Mouse (Mus musculus) adrenal gland, postnatal 4 days (tissue): ENCODE results near the gene Sdf4. TPM values are rescaled to one million over a fixed set of nuclear protein-coding genes. Genes with fewer than 3 reads are reported as not detected.

Experiments
- DNase-seq, 2 experiments: peaks; one replicate each; pipeline ENCODE4 v3.0.0; 2021 to 2022; ENCODE audit warnings: low spot score in 2 of 2, mixed read lengths in 2 of 2
- microRNA-seq: library from miRNA; unstranded; fragments of <30 nt; microRNA quantifications from one replicate; pipeline ENCODE4 v1.2.0, GENCODE M21; 2021
- total RNA-seq, 2 experiments: library from RNA; stranded (reverse); gene quantifications; 2 replicates each; pipeline ENCODE4 v1.2.3; 2021

Gene Sdf4
- total RNA-seq, 2 experiments from 2014 or later = 224 to 231 TPM

GRCm38 (mm10) chr4:156053113-156053512 is 60.4 kb downstream of the Sdf4 start:
- DNase-seq = no peak

GRCm38 (mm10) chr4:156054130-156054529 is 61.5 kb downstream of the Sdf4 start:
- DNase-seq = no peak

GRCm38 (mm10) chr4:156054606-156055005 is 61.9 kb downstream of the Sdf4 start:
- no peak for DNase-seq

GRCm38 (mm10) chr4:156055173-156055572 is 62.5 kb downstream of the Sdf4 start:
- DNase-seq = no peak

GRCm38 (mm10) chr4:156057702-156058101 is 65.0 kb downstream of the Sdf4 start:
- no peak for DNase-seq

- no peak for DNase-seq
These were observed 66.2 kb downstream of the Sdf4 start for GRCm38 (mm10) chr4:156058826-156059225.

- no peak for DNase-seq
These were observed 66.6 kb downstream of the Sdf4 start, which contains the start of gene Ttll10 for GRCm38 (mm10) chr4:156059261-156059660. Gene Ttll10 (minus strand): TSS chr4:156059414.

- DNase-seq = no peak
These were observed 67.0 kb downstream of the Sdf4 start for GRCm38 (mm10) chr4:156059713-156060112.

Small RNAs within 50 kb of the gene (microRNA-seq; reads per million reads assigned to microRNA genes)
- gene Mir200a = 168 reads per million, percentile 53 among the genes with 10 or more reads in this experiment
- gene Mir200b = 2,377 reads per million, percentile 86 among the genes with 10 or more reads in this experiment
- 1,857 reads per million, percentile 82 among the genes with 10 or more reads in this experiment for gene Mir429

Other genes with a start within 250 kb of the Sdf4 start
- 100 to 1,000 TPM in 1 of 2 experiments, 10 to 100 TPM in 1; 99.1 to 102 TPM for gene Atad3a, start 231.8 kb upstream of the Sdf4 start, total RNA-seq
- gene Vwa1, start 218.2 kb upstream of the Sdf4 start, total RNA-seq = 1 to 10 TPM; 5.7 to 7.4 TPM
- gene Tmem88b, start 207.0 kb upstream of the Sdf4 start, total RNA-seq = under 1 TPM; 0.79 to 0.84 TPM
- not detected for gene Ankrd65, start 202.4 kb upstream of the Sdf4 start, total RNA-seq
- gene Mrpl20, start 190.0 kb upstream of the Sdf4 start, total RNA-seq = 100 to 1,000 TPM; 110 to 122 TPM
- 100 to 1,000 TPM; 153 to 155 TPM for gene Ccnl2, start 180.4 kb upstream of the Sdf4 start, total RNA-seq
- gene Aurkaip1, start 161.6 kb upstream of the Sdf4 start, total RNA-seq = 100 to 1,000 TPM; 123 to 129 TPM
- gene Mxra8, start 153.2 kb upstream of the Sdf4 start, total RNA-seq = 10 to 100 TPM; 86.3 to 93.5 TPM
- 10 to 100 TPM; 53.5 to 53.8 TPM for gene Dvl1, start 145.5 kb upstream of the Sdf4 start, total RNA-seq
- under 1 TPM; 0.85 to 0.92 TPM for gene Tas1r3, start 129.5 kb upstream of the Sdf4 start, total RNA-seq
- 10 to 100 TPM; 20.2 to 21.0 TPM for gene Cptp, start 123.4 kb upstream of the Sdf4 start, total RNA-seq
- gene Ints11, start 123.3 kb upstream of the Sdf4 start, total RNA-seq = 10 to 100 TPM; 31.0 to 31.3 TPM
- 10 to 100 TPM; 42.9 to 49.0 TPM for gene Pusl1, start 101.1 kb upstream of the Sdf4 start, total RNA-seq
- 10 to 100 TPM; 35.5 to 36.7 TPM for gene Acap3, start 101.0 kb upstream of the Sdf4 start, total RNA-seq
- gene Ube2j2, start 49.0 kb upstream of the Sdf4 start, total RNA-seq = 10 to 100 TPM; 91.9 to 94.1 TPM
- 10 to 100 TPM; 75.8 to 79.9 TPM for gene C1qtnf12, start 30.6 kb upstream of the Sdf4 start, total RNA-seq
- gene B3galt6, start 223 bp upstream of the Sdf4 start, total RNA-seq = 1 to 10 TPM; 7.2 to 7.7 TPM
- 1 to 10 TPM; 2.9 to 3.4 TPM for gene Tnfrsf4, start 21.0 kb downstream of the Sdf4 start, total RNA-seq
- under 1 TPM in 1 of 2 experiments, not detected in 1; 0.39 TPM for gene Tnfrsf18, start 33.3 kb downstream of the Sdf4 start, total RNA-seq
- gene Ttll10, start 66.5 kb downstream of the Sdf4 start, total RNA-seq = 1 to 10 TPM in 1 of 2 experiments, under 1 TPM in 1; 0.59 to 5.0 TPM
- 10 to 100 TPM; 18.1 to 21.1 TPM for gene 9430015G10Rik, start 117.1 kb downstream of the Sdf4 start, total RNA-seq
- gene Rnf223, start 137.6 kb downstream of the Sdf4 start, total RNA-seq = under 1 TPM; 0.20 to 0.22 TPM
- 100 to 1,000 TPM in 1 of 2 experiments, 10 to 100 TPM in 1; 92.2 to 139 TPM for gene Agrn, start 204.6 kb downstream of the Sdf4 start, total RNA-seq
- gene Isg15, start 207.9 kb downstream of the Sdf4 start, total RNA-seq = 1 to 10 TPM; 1.9 to 2.8 TPM
- gene AW011738, start 210.4 kb downstream of the Sdf4 start, total RNA-seq = 1 to 10 TPM; 3.7 to 4.8 TPM
- 1 to 10 TPM; 4.1 to 4.7 TPM for gene Perm1, start 223.0 kb downstream of the Sdf4 start, total RNA-seq
- gene Plekhn1, start 242.0 kb downstream of the Sdf4 start, total RNA-seq = 10 to 100 TPM; 26.9 to 27.8 TPM
- gene Noc2l, start 243.1 kb downstream of the Sdf4 start, total RNA-seq = 10 to 100 TPM; 41.5 to 47.3 TPM